Mouse (Mus musculus) thymus, adult 18-20 months (tissue): ENCODE measurements around the gene Nf1.

Source experiments
- DNase-seq, 2 experiments: peaks; one replicate each; pipeline ENCODE4 v3.0.0; 2022; ENCODE audit warnings: mixed read lengths in 2 of 2

The Nf1 gene

GRCm38 (mm10) chr11:79530333-79530761 is 190.9 kb downstream of the Nf1 start, which contains the start of the genes Evi2 and Evi2a:
TSS of gene Evi2 (minus strand) at chr11:79530589.
TSS of gene Evi2a (minus strand) at chr11:79530609.
- peak in 1 of 2 experiments; percentile 40 for DNase-seq

- DNase-seq = no peak
Measured at GRCm38 (mm10) chr11:79530774-79531173, 191.3 kb downstream of the Nf1 start.

- DNase-seq = no peak
Measured at GRCm38 (mm10) chr11:79531485-79531884, 192.0 kb downstream of the Nf1 start.

- no peak for DNase-seq
Measured at GRCm38 (mm10) chr11:79533311-79533710, 193.8 kb downstream of the Nf1 start.

- no peak for DNase-seq
Measured at GRCm38 (mm10) chr11:79533950-79534690, 194.6 kb downstream of the Nf1 start.

- DNase-seq = no peak
Measured at GRCm38 (mm10) chr11:79535554-79535953, 196.1 kb downstream of the Nf1 start.

DNA sequence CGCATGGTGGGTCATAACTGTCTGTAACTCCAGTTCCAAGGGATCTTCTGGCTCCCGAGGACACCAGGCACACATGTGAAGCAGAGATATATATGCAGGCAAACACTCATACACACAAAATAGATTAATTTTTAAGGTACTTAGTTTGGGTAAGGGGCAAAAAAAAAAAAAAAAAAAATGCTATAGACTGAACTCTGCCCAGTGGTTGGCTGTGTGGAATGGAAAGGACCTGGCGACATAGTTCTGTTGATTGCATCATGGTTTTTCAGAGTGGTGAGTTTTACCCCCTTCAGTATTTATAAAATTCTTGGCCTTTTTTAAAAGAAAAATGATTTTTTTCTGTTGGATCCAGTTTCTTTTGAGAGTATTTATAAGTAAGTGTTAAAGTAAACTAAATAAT is 196.8 kb downstream of the Nf1 start:
- no peak for DNase-seq

DNA sequence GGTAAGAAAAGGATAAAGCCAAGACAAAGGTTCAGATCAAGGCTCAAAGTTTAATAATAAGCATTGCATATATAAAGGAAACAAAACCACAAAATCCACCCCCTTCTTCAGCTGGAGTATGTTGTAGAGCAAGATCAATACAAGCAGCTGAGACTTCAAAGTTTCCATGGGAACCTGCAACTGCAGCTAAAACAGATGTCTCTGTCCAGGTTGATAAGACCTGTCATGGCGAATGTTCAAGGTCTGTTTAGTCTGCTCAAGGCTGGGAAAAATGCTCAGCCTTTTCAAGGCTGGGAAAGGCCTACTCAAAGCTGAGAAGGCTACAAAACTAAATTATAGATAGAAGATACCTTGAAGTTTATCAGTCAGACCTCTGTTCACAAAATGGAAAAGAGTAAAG is 213.1 kb downstream of the Nf1 start:
- no peak for DNase-seq

DNA sequence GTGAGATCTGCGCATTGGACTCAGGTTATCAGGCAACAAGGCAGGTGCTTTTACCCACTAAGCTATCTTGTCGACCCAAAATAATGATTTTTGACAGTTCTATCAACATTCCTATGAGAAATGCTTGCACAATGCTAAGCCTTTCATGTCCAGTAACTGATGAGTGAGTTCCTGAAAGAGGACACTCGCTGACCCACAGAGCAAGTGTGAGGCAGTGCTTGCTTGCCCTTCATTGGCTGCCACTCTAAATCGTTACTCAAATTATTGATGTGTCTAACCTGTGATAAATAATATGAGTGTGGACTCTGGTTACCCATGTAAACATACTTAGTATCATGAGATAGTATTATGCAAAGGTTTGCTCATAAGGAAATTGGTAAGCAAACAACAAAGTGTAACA is 221.0 kb downstream of the Nf1 start:
- DNase-seq = no peak

- no peak for DNase-seq
Measured at GRCm38 (mm10) chr11:79563493-79563892, 224.0 kb downstream of the Nf1 start.

- DNase-seq = no peak
Measured at GRCm38 (mm10) chr11:79566947-79567346, 227.5 kb downstream of the Nf1 start.

GRCm38 (mm10) chr11:79568197-79568911 is 228.9 kb downstream of the Nf1 start:
- no peak for DNase-seq

- DNase-seq = no peak
Measured at GRCm38 (mm10) chr11:79570319-79570718, 230.8 kb downstream of the Nf1 start.

- no peak for DNase-seq
Measured at GRCm38 (mm10) chr11:79573836-79574235, 234.3 kb downstream of the Nf1 start.

- DNase-seq = no peak
Measured at GRCm38 (mm10) chr11:79575383-79576073, 236.0 kb downstream of the Nf1 start.

DNA sequence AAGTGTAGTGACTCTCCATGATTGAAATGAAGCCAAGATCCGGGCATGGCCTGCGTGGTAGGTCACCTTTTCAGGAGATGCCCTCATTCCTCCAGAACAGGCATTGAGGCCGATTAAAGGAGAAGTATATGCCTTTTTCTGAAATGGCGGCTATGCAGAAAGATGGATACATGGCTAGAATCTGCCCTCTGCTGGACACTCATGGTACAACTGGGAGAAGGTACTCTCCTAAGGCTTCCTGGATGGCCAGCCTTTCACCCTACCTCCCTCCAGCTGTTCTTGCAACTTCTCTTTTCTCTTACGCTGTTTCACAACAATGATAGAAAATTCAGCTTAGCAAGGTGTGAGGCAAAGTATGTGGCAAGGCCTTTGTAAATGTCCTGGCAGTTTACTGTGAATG is 238.2 kb downstream of the Nf1 start:
- DNase-seq = peak; percentile 39 to 61

GRCm38 (mm10) chr11:79580660-79581059 is 241.2 kb downstream of the Nf1 start:
- no peak for DNase-seq

- no peak for DNase-seq
Measured at GRCm38 (mm10) chr11:79581257-79581656, 241.8 kb downstream of the Nf1 start.

DNA sequence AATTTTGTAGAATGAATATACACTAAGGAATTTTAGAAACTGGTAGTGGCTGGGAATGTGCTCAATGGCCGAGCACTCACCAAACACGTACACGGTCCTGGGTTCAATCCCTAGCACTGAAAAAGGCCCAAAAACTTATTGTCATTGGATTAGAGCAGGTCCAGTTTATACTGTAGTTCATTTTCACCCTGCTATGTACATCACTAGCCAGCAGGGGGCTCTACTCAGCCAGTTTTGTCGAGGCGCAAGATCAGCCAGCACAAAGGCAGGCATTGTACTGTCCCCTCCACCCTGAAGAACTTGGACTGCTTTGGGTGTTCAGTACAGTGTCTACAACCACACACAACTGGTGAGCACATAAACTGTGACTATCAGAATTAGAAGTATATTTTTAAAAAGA is 244.7 kb downstream of the Nf1 start:
- DNase-seq = peak in 1 of 2 experiments; percentile 38

DNA sequence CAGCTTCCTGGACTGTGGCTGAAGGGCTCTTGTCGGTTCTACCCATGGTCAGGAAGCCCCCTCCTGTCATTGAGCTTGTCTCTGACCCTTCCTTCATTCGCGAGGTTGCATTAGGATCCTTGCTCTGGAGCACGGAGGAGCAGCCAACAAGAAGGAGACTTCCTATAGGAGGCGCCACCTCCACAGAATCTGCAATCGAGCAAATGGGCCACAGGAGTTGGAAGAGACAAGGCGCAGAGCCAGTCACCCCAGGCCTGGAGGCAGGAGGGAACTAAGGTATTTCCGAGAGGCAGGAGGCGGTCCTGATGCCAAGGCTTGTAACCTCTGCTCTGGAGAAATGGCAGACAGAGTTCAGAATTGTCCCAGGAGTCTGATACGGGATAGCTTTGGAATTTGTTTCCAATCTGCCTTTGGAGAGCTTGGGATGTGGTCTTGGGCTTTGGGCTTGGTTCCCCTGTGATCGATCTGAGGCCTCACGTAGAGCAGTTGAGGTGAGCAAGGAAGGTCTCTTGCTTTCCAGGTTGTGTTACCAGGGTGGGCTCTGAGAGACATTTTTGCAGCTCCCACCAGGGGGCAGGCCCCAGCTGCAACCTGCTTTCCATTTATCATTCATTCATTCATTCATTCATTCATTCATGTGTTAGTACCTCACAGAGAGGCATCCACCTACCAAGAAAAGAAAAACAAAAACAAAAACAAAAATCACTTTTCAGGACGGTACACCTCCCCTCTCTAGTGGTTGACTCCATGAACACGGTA is 250.0 kb downstream of the Nf1 start:
- no peak for DNase-seq

DNA sequence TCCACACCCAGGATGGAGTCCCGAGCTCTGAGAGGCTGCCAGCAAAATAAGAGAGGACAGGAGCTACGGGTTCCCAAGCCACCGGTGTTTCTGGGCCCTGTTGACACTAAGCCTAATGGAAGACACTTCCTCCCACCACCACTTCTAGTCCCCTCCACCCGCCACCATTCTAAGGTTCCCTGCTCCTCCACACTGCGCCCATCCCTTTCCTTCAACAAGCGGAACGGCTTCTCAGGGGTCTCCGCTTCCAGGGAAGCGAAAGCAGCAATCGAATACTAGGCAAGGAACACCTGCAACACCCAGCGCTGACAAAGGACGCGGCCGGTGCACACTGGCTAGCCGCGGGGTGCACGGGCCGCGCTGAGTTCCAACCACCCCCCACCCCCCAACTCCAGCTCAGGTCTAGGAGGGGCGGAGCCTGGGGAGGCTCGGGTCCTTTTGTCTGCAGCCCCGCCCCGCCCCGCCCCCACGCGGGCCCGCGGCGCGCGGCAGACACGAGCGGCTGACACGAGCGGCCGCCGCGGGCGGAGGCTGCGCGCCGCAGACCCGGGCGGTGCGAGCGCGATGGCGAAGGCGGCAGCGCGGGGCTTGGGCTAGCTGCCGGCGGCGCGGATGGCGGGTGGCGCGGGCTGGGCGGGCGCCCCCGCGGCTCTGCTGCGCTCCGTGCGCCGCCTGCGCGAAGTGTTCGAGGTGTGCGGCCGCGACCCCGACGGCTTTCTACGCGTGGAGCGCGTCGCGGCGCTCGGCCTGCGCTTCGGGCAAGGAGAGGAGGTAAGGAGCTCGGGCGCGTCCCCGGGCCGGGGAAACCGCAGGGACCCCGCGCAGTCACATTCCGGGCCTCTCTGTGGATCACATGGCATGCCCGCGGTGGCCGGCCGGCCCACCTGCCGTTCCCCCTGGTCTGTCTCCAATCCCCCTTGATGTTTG is 251.4 kb downstream of the Nf1 start, which contains the start of gene Rab11fip4:
Gene Rab11fip4, plus strand, starts transcription at position 549 of the 927 bp plus-strand sequence.
- DNase-seq = peak; percentile 49 to 52

- no peak for DNase-seq
Measured at GRCm38 (mm10) chr11:79591591-79591975, 252.1 kb downstream of the Nf1 start.
